Mouse (Mus musculus) stomach, postnatal 0 days (tissue): ENCODE results near the gene Tnrc6a.

Experiments
- CTCF ChIP-seq: IDR thresholded peaks from 2 replicates; pipeline ENCODE4 v1.5.1; 2016; ENCODE audit warnings: antibody characterized with exemption, low read depth, mild to moderate bottlenecking, moderate library complexity
- EP300 ChIP-seq: optimal IDR thresholded peaks from 2 replicates; pipeline ENCODE3; 2016; ENCODE audit warnings: antibody characterized with exemption

DNA sequence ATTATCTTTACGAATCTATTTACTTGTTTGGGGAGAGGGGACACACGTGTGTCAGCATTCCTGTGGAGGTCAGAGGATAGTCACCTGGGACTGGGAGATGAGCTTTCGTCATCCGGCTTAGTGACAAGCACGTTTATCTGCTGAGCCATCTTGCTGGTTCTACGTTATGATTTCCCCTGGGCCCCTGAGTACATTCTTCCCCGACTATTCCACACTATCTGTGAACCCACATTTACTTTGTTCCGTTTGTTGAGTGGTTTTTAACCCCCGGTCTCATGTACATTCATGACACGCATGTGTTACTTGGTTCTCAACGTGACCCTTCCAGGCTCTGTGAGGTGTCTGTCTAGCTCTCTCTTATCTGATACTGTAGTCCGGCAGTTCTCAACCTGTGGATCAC lies 6.9 kb upstream of the Tnrc6a start:
- TF ChIP-seq EP300 (no peak), CTCF (no peak)
